Mouse (Mus musculus) hindbrain, embryonic 15.5 days (tissue): ENCODE data around the gene Catsperg1. TPM values are rescaled to one million over a fixed set of nuclear protein-coding genes. Genes with fewer than 3 reads are reported as not detected.
A peak's percentile ranks its signal among the peaks of the same experiment; 100 is the strongest.
"Not testable (repeated sequence)": the region's sequence is repeated elsewhere in the genome, so short reads cannot be mapped to it uniquely, and the experiment has no call there.

Experiments
- ATAC-seq: fragments of 200-750 bp; cut with Nextera tagmentation; 2 replicates; pipeline ENCODE4 v1.8.0; 2017; ENCODE audit warnings: low read depth, moderate number of reproducible peaks, moderate TSS enrichment; ENCODE audit not compliant: low FRiP score
- H3K27ac ChIP-seq: fragments of 300-500 bp; sonication (generic); replicated peaks from 2 replicates; pipeline ENCODE4 v1.5.1; 2015; ENCODE audit warnings: mild to moderate bottlenecking, inconsistent platforms
- H3K27me3 ChIP-seq: fragments of 300-500 bp; sonication (generic); 2 replicates; pipeline ENCODE4 v1.6.1; 2015; ENCODE audit warnings: control low read depth, inconsistent platforms
- H3K36me3 ChIP-seq: fragments of 300-500 bp; sonication (generic); 2 replicates; pipeline ENCODE4 v1.6.1; 2015; ENCODE audit warnings: control low read depth, inconsistent platforms
- H3K4me1 ChIP-seq: fragments of 300-500 bp; sonication (generic); replicated peaks from 2 replicates; pipeline ENCODE4 v1.6.1; 2015; ENCODE audit warnings: control low read depth, inconsistent platforms
- H3K4me2 ChIP-seq: fragments of 300-500 bp; sonication (generic); 2 replicates; pipeline ENCODE4 v1.6.1; 2015; ENCODE audit warnings: moderate library complexity, mild to moderate bottlenecking, inconsistent platforms
- H3K4me3 ChIP-seq: fragments of 300-500 bp; sonication (generic); 2 replicates; pipeline ENCODE4 v1.5.1; 2015; ENCODE audit warnings: mild to moderate bottlenecking, inconsistent platforms
- H3K9ac ChIP-seq: fragments of 300-500 bp; sonication (generic); 2 replicates; pipeline ENCODE4 v1.6.1; 2015; ENCODE audit warnings: inconsistent platforms
- H3K9me3 ChIP-seq: fragments of 300-500 bp; sonication (generic); 2 replicates; pipeline ENCODE4 v1.6.1; 2016; ENCODE audit warnings: control low read depth, inconsistent platforms
- WGBS: fragments of 180-500 bp; shearing (Covaris S2); methylation state at CpG from one replicate; pipeline ENCODE4 v1.1.7; 2015; 5-methylcytosine and 5-hydroxymethylcytosine counted together
- polyA plus RNA-seq: library from polyadenylated mRNA; unstranded; fragments of >200 nt; fragmentation: Nextera tagmentation; extraction: Ambion mirVana; gene quantifications from 2 replicates; pipeline ENCODE4 v1.2.1, GENCODE M21; 2015

Catsperg1 gene
- polyA plus RNA-seq, 1 experiment from 2014 or later, result 3.2 TPM

- WGBS, result 81% methylated on average over 13 of the region's 13 CpGs
- 0 out of 2 replicates have a peak, but pooled peaks have one; percentile 9 for ATAC-seq
- H3K27me3 ChIP-seq, result peaks cover 8% of the 10 kb centered on the region; the same call in 1 of the 2 replicates
- H3K27ac ChIP-seq, result no peak overlapping the region
- H3K36me3 ChIP-seq, result no peaks in the 10 kb centered on the region
- 0 out of 2 replicates have a peak overlapping the region, but pooled peaks have one; percentile 1 for H3K4me3 ChIP-seq
- no peaks in the 10 kb centered on the region for H3K9me3 ChIP-seq
- H3K4me1 ChIP-seq, result peaks cover 10% of the 10 kb centered on the region
- H3K9ac ChIP-seq, result 0 out of 2 replicates have a peak overlapping the region, but pooled peaks have one; percentile 1
- H3K4me2 ChIP-seq, result peak overlapping the region; percentile 43
These were observed 11.7 kb upstream of the Catsperg1 start for GRCm38 (mm10) chr7:29225520-29225919.

- H3K4me2 ChIP-seq, result peak overlapping the region; percentile 43
- H3K4me1 ChIP-seq, result peaks cover 10% of the 10 kb centered on the region
- 0 out of 2 replicates have a peak overlapping the region, but pooled peaks have one; percentile 1 for H3K4me3 ChIP-seq
- no peaks in the 10 kb centered on the region for H3K9me3 ChIP-seq
- H3K9ac ChIP-seq, result 0 out of 2 replicates have a peak overlapping the region, but pooled peaks have one; percentile 1
- H3K36me3 ChIP-seq, result no peaks in the 10 kb centered on the region
- H3K27ac ChIP-seq, result no peak overlapping the region
- WGBS, result 10% methylated on average over 16 of the region's 16 CpGs
- peaks cover 3% of the 10 kb centered on the region; the same call in 1 of the 2 replicates for H3K27me3 ChIP-seq
- peak; percentile 61 for ATAC-seq
These were observed 11.0 kb upstream of the Catsperg1 start for GRCm38 (mm10) chr7:29224756-29225394.

- Histone ChIP-seq H3K9ac (no peak overlapping the region), H3K9me3 (no peaks in the 10 kb centered on the region), H3K4me2 (0 out of 2 replicates have a peak overlapping the region, but pooled peaks have one; percentile 11), H3K27ac (no peak overlapping the region), H3K36me3 (no peaks in the 10 kb centered on the region), H3K27me3 (peaks cover 10% of the 10 kb centered on the region), H3K4me1 (peaks cover 23% of the 10 kb centered on the region), H3K4me3 (no peak overlapping the region)
- ATAC-seq, result no peak
- 41% methylated on average over 15 of the region's 15 CpGs for WGBS
These were observed 1.0 kb upstream of the Catsperg1 start for GRCm38 (mm10) chr7:29214846-29215245.

GRCm38 (mm10) chr7:29214236-29214635 is 401 bp upstream of the Catsperg1 start:
- ATAC-seq, result no peak
- 62% methylated on average over 2 of the region's 2 CpGs for WGBS

GRCm38 (mm10) chr7:29212775-29213560 is 867 bp downstream of the Catsperg1 start:
- Histone ChIP-seq H3K4me3 (peak overlapping the region; percentile 34), H3K4me2 (peak overlapping the region; percentile 58), H3K4me1 (peaks cover 23% of the 10 kb centered on the region)
- WGBS, result 17% methylated on average over 40 of the region's 40 CpGs
- H3K9me3 ChIP-seq, H3K27ac ChIP-seq, H3K27me3 ChIP-seq, H3K36me3 ChIP-seq, H3K9ac ChIP-seq: not testable (repeated sequence)
- 0 out of 2 replicates have a peak, but pooled peaks have one; percentile 3 for ATAC-seq

More at GRCm38 (mm10) chr7:29214236-29214635, 401 bp upstream of the Catsperg1 start:
- no peak overlapping the region for H3K27ac ChIP-seq
- 0 out of 2 replicates have a peak overlapping the region, but pooled peaks have one; percentile 34 for H3K4me3 ChIP-seq
- peaks cover 10% of the 10 kb centered on the region for H3K27me3 ChIP-seq
- no peak overlapping the region for H3K9ac ChIP-seq
- peaks cover 23% of the 10 kb centered on the region for H3K4me1 ChIP-seq
- H3K9me3 ChIP-seq, result no peaks in the 10 kb centered on the region
- H3K4me2 ChIP-seq, result peak overlapping the region; percentile 58
- no peaks in the 10 kb centered on the region for H3K36me3 ChIP-seq

- H3K9me3 ChIP-seq, result no peaks in the 10 kb centered on the region
- H3K27me3 ChIP-seq, result peaks cover 10% of the 10 kb centered on the region
- ATAC-seq, result no peak
- 15% methylated on average over 26 of the region's 26 CpGs for WGBS
- H3K4me3 ChIP-seq, result peak overlapping the region; percentile 34
- no peak overlapping the region for H3K27ac ChIP-seq
- H3K36me3 ChIP-seq, result no peaks in the 10 kb centered on the region
- H3K4me2 ChIP-seq, result peak overlapping the region; percentile 58
- H3K9ac ChIP-seq, result no peak overlapping the region
- H3K4me1 ChIP-seq, result peaks cover 23% of the 10 kb centered on the region
These were observed 1.6 kb downstream of the Catsperg1 start for GRCm38 (mm10) chr7:29212199-29212765.

GRCm38 (mm10) chr7:29211415-29212198 is 2.2 kb downstream of the Catsperg1 start:
- no peak overlapping the region for H3K9ac ChIP-seq
- peak overlapping the region; percentile 58 for H3K4me2 ChIP-seq
- no peak overlapping the region for H3K27ac ChIP-seq
- H3K27me3 ChIP-seq, result peaks cover 10% of the 10 kb centered on the region
- WGBS, result 6% methylated on average over 34 of the region's 34 CpGs
- peak overlapping the region; percentile 34 for H3K4me3 ChIP-seq
- H3K9me3 ChIP-seq, result no peaks in the 10 kb centered on the region
- peak; percentile 62 for ATAC-seq
- H3K4me1 ChIP-seq, result peaks cover 23% of the 10 kb centered on the region
- H3K36me3 ChIP-seq, result no peaks in the 10 kb centered on the region

GRCm38 (mm10) chr7:29211013-29211412 is 2.8 kb downstream of the Catsperg1 start:
- H3K9me3 ChIP-seq, ATAC-seq, H3K9ac ChIP-seq, H3K36me3 ChIP-seq, H3K27ac ChIP-seq, H3K27me3 ChIP-seq: not testable (repeated sequence)
- peak overlapping the region; percentile 34 for H3K4me3 ChIP-seq
- peaks cover 23% of the 10 kb centered on the region for H3K4me1 ChIP-seq
- peak overlapping the region; percentile 58 for H3K4me2 ChIP-seq
- 25% methylated on average over 14 of the region's 15 CpGs for WGBS

- Histone ChIP-seq H3K27ac (no peak overlapping the region), H3K4me3 (no peak overlapping the region), H3K4me1 (no peaks in the 10 kb centered on the region), H3K27me3 (no peaks in the 10 kb centered on the region), H3K4me2 (no peak overlapping the region), H3K9ac (no peak overlapping the region), H3K9me3 (no peaks in the 10 kb centered on the region), H3K36me3 (no peaks in the 10 kb centered on the region)
- ATAC-seq, result no peak
- 75% methylated on average over 6 of the region's 6 CpGs for WGBS
These were observed 11.3 kb downstream of the Catsperg1 start for GRCm38 (mm10) chr7:29202577-29202976.

GRCm38 (mm10) chr7:29194230-29194629 is 19.6 kb downstream of the Catsperg1 start:
- not testable (repeated sequence) for ATAC-seq, H3K4me1 ChIP-seq, H3K9ac ChIP-seq, H3K4me3 ChIP-seq, H3K4me2 ChIP-seq, H3K27me3 ChIP-seq, H3K36me3 ChIP-seq, H3K27ac ChIP-seq, H3K9me3 ChIP-seq
- 94% methylated on average over 1 of the region's 1 CpGs for WGBS

GRCm38 (mm10) chr7:29181323-29181722 is 32.5 kb downstream of the Catsperg1 start:
- Histone ChIP-seq H3K27ac (peak overlapping the region; percentile 78; the same call in 1 of the 2 replicates), H3K4me1 (peaks cover 21% of the 10 kb centered on the region), H3K4me2 (peak overlapping the region; percentile 78)
- not testable (repeated sequence) for H3K36me3 ChIP-seq, H3K4me3 ChIP-seq, H3K27me3 ChIP-seq, ATAC-seq, H3K9ac ChIP-seq, H3K9me3 ChIP-seq
- 87% methylated on average over 4 of the region's 4 CpGs for WGBS
